Mouse (Mus musculus): ENCODE data around the gene Gaa.

Gene Gaa

DNA sequence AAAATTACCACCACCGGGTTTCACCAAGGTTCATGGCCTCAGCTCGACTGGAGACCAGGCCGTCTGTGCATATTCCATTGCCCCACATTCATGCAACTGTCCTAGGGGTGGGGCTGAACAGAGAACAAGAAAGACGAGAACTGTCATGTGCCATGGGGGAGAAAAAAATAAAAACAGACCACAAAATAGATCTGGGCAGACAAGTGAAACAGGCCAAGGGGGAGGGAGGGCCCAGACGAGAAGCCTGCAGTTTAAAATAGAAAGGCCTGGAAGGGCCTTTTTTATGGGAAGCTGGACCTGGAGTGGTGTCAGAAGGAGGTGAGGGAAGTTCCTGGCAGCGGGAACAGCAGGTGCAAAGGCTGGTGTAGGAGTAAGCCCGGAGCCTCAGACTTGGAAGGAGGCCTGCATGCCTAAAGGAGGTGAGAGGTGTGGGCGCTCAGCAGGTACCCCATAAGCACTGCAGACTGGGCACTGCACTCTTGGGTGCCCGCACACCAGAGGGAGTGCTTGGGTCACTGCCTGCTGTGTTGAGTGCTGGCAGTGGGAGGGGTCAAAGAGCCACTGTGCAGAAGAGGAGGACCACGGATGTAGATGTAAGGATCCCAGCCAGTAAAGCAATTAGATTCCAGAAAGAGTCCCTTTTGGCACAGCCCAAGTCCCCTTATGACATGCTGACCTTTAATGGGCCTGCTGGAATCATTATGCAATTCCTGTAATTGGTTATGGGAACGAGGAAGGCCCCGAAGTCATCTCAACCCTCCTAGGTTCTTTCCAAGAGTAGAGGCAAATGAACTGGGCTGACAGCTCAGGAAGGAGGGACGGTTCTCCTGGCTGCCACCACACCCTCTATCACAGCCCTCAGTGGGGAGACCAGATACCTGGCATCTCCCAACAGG is 39.3 kb downstream of the Gaa start:
- no peak for DNase-seq

DNA sequence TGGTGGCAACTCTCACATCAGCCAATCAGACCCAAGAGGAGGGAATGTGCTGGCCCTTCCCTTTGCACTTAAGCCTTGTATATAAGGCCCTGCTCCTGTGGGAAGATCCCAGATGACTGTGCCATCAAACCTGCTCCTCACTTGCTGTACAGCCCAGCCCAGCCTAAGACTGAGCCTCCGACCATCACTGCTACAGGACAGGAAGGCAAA is 39.9 kb downstream of the Gaa start, which contains the start of gene Card14:
Gene Card14 (plus strand): TSS at position 111 of the 210 bp plus-strand sequence.
- DNase-seq: no peak

DNA sequence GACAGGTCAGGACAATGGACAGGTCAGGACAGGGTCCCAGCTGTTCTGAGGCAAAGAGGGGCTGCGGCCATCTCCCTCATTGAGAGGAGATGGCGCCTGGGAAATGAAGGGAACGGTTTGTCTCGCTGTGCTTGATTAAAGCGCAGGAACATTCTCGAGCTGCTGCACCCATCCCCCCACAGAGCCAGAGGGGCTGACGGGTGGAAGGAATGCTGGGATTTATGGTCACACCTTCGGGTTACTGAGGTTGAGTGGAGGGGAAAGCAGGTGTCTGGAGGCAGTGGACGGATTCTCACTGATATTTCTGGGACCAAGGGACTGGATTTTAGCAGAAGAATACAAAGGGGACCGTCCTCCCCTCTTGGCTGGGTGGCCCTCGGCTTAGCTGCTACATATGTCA is 40.2 kb downstream of the Gaa start:
- DNase-seq: no peak

DNA sequence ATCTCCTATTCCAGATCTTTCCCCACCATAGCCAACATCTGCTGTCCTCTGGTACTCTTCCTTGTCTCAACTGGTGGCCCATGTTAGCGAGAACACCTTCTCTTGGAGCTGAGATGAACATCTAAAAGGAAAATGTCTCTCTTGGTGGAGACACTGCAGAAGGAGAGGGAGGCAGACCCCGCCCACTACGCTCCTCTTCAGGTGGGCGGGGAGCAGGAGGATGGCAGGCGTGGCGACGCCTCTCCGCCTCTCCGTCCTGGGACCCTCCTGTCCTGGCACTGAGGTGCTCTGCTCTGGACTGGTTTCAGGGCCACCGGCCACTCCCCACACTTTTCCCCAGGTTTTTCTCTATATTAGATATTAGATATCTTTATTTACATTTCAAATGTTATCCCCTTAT is 42.9 kb downstream of the Gaa start:
- no peak for DNase-seq

DNA sequence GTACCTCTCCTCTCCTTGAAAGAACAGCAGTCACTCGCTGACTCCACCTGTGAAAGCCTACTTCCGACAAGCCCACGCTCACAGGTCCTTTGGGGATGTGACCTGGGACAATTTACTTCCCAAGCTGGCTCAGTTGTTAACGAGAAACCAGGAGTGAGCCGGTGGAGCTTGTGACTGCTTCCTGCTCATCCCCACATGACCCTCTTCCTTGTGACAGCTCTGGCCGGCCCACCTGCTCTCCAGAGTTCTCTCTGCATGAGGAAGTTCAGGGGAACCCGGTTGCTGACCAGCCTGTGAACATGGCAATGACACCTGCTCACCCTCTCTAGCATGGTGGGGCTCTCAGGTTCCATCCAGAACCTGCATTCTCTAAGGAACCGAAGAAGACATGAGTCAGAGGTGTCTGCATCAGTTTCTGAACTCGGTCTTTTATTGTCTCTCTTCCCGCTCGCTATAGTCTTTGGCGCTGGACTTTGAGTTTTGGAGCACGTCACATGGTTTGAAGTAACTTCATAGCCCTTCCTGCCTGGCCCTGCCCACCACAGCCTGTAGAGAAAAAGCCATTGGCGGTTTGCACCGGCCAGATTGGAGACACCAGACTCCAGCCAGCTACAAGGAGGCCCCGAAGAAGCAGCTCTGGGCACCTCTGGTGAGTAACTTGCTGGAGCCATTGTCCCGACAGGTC is 46.7 kb downstream of the Gaa start:
- no peak for DNase-seq

DNA sequence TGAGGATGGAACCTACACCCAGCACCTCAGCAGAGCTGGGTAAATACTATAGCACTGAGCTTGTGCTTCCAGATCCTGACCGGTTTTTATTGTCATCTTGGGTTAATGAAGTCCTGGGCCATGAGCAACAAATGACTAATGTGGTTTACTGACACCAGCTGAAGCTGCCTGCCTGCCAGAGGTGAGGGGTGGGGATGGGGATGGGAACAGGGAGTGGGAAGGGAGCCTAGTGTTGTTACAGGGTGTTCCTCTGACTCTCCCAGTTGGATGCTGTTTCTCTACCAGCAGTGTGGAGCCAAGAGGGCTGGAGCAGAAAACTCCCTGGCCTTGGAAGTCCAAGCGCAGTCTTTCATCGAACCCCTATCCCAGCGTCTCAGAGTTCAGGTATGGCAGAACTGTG is 49.0 kb downstream of the Gaa start:
- no peak for DNase-seq

DNA sequence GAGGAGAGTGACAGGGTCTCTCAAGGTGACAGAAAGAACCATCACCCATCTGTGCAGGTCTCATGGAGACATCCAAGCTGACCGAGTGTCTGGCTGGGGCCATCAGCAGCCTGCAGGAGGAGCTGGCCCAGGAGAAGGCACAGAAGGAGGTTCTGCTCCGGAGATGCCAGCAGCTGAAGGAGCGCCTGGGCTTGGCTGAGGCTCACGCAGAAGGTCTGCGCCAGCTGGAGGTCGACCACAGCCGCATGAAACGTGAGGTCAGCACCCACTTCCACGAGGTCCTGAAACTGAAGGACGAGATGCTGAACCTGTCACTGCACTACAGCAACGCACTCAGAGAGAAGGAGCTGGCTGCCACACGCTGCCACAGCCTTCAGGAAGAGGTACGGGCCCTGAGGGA is 54.8 kb downstream of the Gaa start:
- no peak for DNase-seq

DNA sequence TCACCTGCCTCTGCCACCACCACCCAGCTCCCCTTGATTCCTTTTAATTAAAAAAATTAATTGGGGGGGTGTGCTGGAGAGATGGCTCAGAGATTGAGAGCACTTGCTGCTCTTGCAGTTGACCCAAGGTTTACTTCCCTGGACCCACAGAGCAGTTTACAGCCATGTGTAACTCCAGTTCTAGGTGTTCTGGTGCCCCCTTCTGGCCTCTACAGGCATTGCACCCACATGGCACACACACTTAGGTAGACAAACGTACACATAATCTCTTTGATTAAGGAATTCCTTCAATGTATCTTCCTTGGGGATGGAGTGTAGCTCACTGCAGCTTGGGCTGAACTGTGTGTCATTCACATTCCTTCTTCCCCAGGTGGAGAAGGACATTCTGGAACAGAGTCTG is 57.4 kb downstream of the Gaa start:
- DNase-seq: no peak

DNA sequence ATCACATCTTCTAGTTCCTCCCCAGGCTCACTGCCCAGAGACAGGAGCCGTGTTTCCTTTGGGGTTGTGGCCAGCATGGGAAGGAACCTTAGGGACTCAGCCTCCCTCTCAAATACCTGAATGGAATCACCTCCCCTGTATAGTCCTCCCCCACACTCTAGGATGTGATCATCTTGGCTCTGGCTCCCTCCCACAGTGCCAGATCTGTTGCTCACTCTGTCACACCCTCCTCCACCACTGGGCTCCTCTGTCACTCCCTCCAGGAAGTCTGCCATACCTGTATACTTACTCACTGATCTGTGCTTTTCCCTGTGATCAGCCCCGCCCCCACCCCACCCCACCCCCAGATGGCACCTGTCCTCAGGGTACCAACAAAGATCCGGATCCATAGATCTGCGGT is 62.9 kb downstream of the Gaa start:
- DNase-seq: peak; percentile 28

DNA sequence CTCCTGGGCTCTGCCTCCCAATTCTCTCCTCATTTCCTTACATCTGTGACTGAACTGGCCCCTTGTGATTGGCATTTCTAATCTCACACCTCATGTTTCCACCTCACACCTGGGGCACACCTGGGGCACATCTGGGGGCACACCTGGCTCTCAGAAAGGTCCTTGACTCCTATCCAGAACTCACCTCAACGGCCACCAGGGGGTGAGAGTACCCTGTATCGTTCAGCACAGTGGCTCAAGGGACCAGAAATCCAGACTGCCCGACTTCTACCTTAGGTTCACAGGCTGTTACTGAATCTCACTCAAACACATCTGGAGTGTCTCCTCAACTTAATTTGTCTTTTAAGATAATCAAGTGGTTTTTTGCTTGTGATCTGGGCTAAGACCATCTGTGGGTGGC is 64.3 kb downstream of the Gaa start:
- no peak for DNase-seq

Measured in right cerebral cortex, adult 18-20 months (tissue).